Mouse (Mus musculus) brown adipose tissue, adult 24 weeks (tissue): ENCODE results near the gene Anxa9. TPM values are rescaled to one million over a fixed set of nuclear protein-coding genes. Genes with fewer than 3 reads are reported as not detected.
A peak's percentile ranks its signal among the peaks of the same experiment; 100 is the strongest.

ENCODE experiments used
- H3K27ac ChIP-seq: fragments of 200-500 bp; replicated peaks from 2 replicates; pipeline ENCODE4 v1.5.1; 2012; ENCODE audit warnings: low read depth, mild to moderate bottlenecking, low read length
- H3K4me1 ChIP-seq: fragments of 200-500 bp; 2 replicates; pipeline ENCODE4 v1.6.1; 2012; ENCODE audit warnings: low read length, mixed read lengths; ENCODE audit not compliant: control insufficient read depth, insufficient read depth, insufficient read length
- H3K4me3 ChIP-seq: fragments of 200-500 bp; 2 replicates; pipeline ENCODE4 v1.5.1; 2012; ENCODE audit warnings: low read depth, mild to moderate bottlenecking, low read length, moderate library complexity; ENCODE audit not compliant: insufficient read depth
- polyA plus RNA-seq: library from polyadenylated mRNA; stranded (reverse); fragments of >200 nt; gene quantifications from 2 replicates; pipeline ENCODE4 v1.2.4, GENCODE M21; 2012; ENCODE audit not compliant: missing spikeins, insufficient read depth, insufficient read length

Anxa9 gene
- polyA plus RNA-seq, 1 experiment, result 1.5 TPM

- Histone ChIP-seq H3K27ac (peak overlapping the region; percentile 87), H3K4me3 (peak overlapping the region; percentile 24), H3K4me1 (peaks cover 6% of the 10 kb centered on the region)
These were observed 10.6 kb upstream of the Anxa9 start for GRCm38 (mm10) chr3:95317414-95318080.

- peak overlapping the region; percentile 64 for H3K27ac ChIP-seq
- H3K4me3 ChIP-seq, result peak overlapping the region; percentile 91
- peaks cover 9% of the 10 kb centered on the region for H3K4me1 ChIP-seq
These were observed 9.0 kb upstream of the Anxa9 start for GRCm38 (mm10) chr3:95315844-95316550.

- Histone ChIP-seq H3K4me3 (peak overlapping the region; percentile 91), H3K27ac (peak overlapping the region; percentile 72), H3K4me1 (peaks cover 9% of the 10 kb centered on the region)
These were observed 8.3 kb upstream of the Anxa9 start for GRCm38 (mm10) chr3:95315094-95315843.

- peak within 1 kb of the TSS; percentile 72 for H3K27ac ChIP-seq
These were observed 7.6 kb upstream of the Anxa9 start, which contains the start of gene Cers2 for GRCm38 (mm10) chr3:95314486-95315093. Cers2 (plus strand) TSS chr3:95314791.

GRCm38 (mm10) chr3:95314075-95314474 lies 7.1 kb upstream of the Anxa9 start:
- Histone ChIP-seq H3K27ac (no peak overlapping the region), H3K4me1 (peaks cover 9% of the 10 kb centered on the region), H3K4me3 (no peak overlapping the region)

More at GRCm38 (mm10) chr3:95314486-95315093, 7.6 kb upstream of the Anxa9 start, which contains the start of gene Cers2:
- Histone ChIP-seq H3K4me1 (peaks cover 9% of the 10 kb centered on the region), H3K4me3 (peak within 1 kb of the TSS; percentile 91)

DNA sequence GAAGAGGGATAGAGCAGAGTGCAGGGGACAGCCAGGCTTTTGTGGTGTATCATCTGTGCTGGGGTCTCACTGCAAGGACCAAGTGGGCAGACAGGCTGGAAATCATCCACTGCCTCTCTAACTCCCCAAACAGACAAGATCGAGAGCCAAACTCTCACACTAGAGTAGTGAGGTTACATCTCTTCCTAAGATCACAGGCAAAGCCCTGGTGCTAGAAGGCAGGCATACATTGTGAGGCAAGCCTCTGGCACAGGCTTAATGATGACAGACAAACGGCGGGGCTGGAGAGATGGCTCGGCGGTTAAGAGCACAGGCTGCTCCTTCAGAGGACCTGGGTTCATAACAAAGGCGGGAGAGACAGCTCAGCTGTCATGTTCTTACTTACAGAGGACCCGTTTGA lies 6.5 kb upstream of the Anxa9 start:
- peaks cover 9% of the 10 kb centered on the region for H3K4me1 ChIP-seq
- no peak overlapping the region for H3K27ac ChIP-seq
- no peak overlapping the region for H3K4me3 ChIP-seq

- Histone ChIP-seq H3K4me3 (no peak overlapping the region), H3K27ac (peak overlapping the region; percentile 38), H3K4me1 (peaks cover 5% of the 10 kb centered on the region)
These were observed 5.6 kb upstream of the Anxa9 start for GRCm38 (mm10) chr3:95312623-95313022.

- no peak overlapping the region for H3K4me3 ChIP-seq
- peak overlapping the region; percentile 0; the same call in 1 of the 2 replicates for H3K27ac ChIP-seq
These were observed 4.2 kb upstream of the Anxa9 start for GRCm38 (mm10) chr3:95310968-95311882.

GRCm38 (mm10) chr3:95310496-95310895 lies 3.5 kb upstream of the Anxa9 start:
- peaks cover 3% of the 10 kb centered on the region; the same call in 1 of the 2 replicates for H3K4me1 ChIP-seq
- no peak overlapping the region for H3K4me3 ChIP-seq
- H3K27ac ChIP-seq, result no peak overlapping the region

More at GRCm38 (mm10) chr3:95310968-95311882, 4.2 kb upstream of the Anxa9 start:
- peaks cover 3% of the 10 kb centered on the region; the same call in 1 of the 2 replicates for H3K4me1 ChIP-seq

- Histone ChIP-seq H3K4me1 (no peaks in the 10 kb centered on the region), H3K27ac (no peak overlapping the region), H3K4me3 (no peak overlapping the region)
These were observed 732 bp downstream of the Anxa9 start for GRCm38 (mm10) chr3:95306244-95306643.

DNA sequence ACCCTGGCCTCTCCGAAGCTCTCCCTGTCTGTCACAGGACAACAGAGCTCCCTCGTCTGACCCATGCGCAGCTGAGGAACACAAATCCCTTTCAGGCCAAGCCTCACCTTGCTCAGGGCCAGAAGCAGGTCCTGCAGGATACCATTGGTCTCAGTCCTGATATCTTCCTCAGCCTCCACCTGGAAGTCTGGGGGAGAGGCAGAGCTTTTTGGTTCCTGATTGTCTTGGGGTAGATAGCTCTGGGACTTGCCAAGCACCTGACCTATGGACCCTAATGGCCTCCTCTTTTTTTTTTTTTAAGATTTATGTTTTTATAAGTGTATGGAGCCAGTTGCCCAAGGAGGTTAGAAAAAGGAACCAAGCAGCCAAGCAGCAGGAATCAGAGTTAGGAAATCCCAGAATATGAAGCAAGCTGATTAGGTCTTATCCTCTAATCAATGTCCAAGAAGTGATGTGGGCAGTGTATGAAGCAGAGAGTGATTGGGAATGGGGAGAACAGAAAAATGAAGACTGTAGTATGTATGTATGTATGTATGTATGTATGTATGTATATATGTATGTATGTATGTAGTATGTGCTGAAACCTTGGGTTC lies 5.7 kb downstream of the Anxa9 start:
- Histone ChIP-seq H3K4me3 (no peak overlapping the region), H3K4me1 (no peaks in the 10 kb centered on the region), H3K27ac (no peak overlapping the region)

DNA sequence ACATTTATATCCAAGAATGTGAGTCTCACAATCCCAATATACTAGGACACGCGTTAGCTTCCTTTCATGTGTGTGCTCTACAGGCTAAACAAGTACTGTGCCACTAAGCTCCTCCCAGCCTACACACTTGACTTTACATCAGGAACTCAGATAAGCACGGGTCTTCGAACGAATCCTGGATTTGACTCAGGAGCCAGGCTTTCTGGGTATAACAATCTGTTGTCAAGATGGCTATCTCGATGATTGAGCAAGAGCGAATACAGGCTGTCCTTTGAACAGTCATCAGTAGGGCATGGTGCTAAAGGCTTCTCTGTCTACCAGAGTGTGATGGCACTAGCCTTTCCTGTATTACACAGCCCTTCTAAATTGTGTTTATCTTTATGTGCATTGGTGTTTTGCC lies 9.0 kb downstream of the Anxa9 start:
- Histone ChIP-seq H3K4me3 (no peak overlapping the region), H3K27ac (no peak overlapping the region)

GRCm38 (mm10) chr3:95296103-95296469 lies 10.9 kb downstream of the Anxa9 start:
- H3K27ac ChIP-seq, result no peak overlapping the region
- peaks cover 2% of the 10 kb centered on the region; the same call in 1 of the 2 replicates for H3K4me1 ChIP-seq
- no peak overlapping the region for H3K4me3 ChIP-seq

More for the DNA sequence above, 9.0 kb downstream of the Anxa9 start:
- peaks cover 2% of the 10 kb centered on the region; the same call in 1 of the 2 replicates for H3K4me1 ChIP-seq
